Mouse (Mus musculus) cortical plate, adult 2 months (tissue): ENCODE results near the gene Vkorc1. TPM values are rescaled to one million over a fixed set of nuclear protein-coding genes. Genes with fewer than 3 reads are reported as not detected.
A peak's percentile ranks its signal among the peaks of the same experiment; 100 is the strongest.

Experiments used
- H3K27ac ChIP-seq: fragments of 200-500 bp; 2 replicates; pipeline ENCODE4 v1.5.1; 2012; ENCODE audit warnings: low read length, control low read depth, inconsistent platforms; ENCODE audit not compliant: insufficient read depth
- H3K4me1 ChIP-seq: fragments of 200-500 bp; 2 replicates; pipeline ENCODE4 v1.6.1; 2011; ENCODE audit warnings: low read length; ENCODE audit not compliant: control insufficient read depth, insufficient read depth
- H3K4me3 ChIP-seq: fragments of 200-500 bp; 2 replicates; pipeline ENCODE4 v1.5.1; 2011; ENCODE audit warnings: mild to moderate bottlenecking, low read length, control low read depth; ENCODE audit not compliant: insufficient read depth
- CTCF ChIP-seq: fragments of 200-500 bp; IDR thresholded peaks from 2 replicates; pipeline ENCODE4 v1.5.1; 2011; ENCODE audit warnings: mild to moderate bottlenecking, control low read depth, low read length; ENCODE audit not compliant: insufficient read depth; ENCODE audit errors: extremely low read depth
- POLR2A ChIP-seq: fragments of 200-500 bp; IDR thresholded peaks from 2 replicates; pipeline ENCODE4 v1.6.1; 2011; ENCODE audit warnings: mild to moderate bottlenecking, low read length, control low read depth; ENCODE audit not compliant: insufficient read depth; ENCODE audit errors: extremely low read depth
- polyA plus RNA-seq: library from polyadenylated mRNA; depleted of rRNA; stranded (reverse); fragments of >200 nt; gene quantifications from 2 replicates; pipeline ENCODE4 v1.2.3, GENCODE M21; 2012

Vkorc1 gene
- polyA plus RNA-seq, 1 experiment: 67.0 TPM

- Histone ChIP-seq H3K4me1 (no peaks in the 10 kb centered on the region), H3K27ac (no peak overlapping the region), H3K4me3 (no peak overlapping the region)
- TF ChIP-seq POLR2A (no peak), CTCF (peak; percentile 25; the same call in 1 of the 2 replicates)
Observed at GRCm38 (mm10) chr7:127918203-127918602, 22.8 kb upstream of the Vkorc1 start.

GRCm38 (mm10) chr7:127915293-127915692 is 19.9 kb upstream of the Vkorc1 start:
- TF ChIP-seq POLR2A (no peak), CTCF (no peak)
- no peak overlapping the region for H3K27ac ChIP-seq
- H3K4me1 ChIP-seq: no peaks in the 10 kb centered on the region
- no peak overlapping the region for H3K4me3 ChIP-seq

DNA sequence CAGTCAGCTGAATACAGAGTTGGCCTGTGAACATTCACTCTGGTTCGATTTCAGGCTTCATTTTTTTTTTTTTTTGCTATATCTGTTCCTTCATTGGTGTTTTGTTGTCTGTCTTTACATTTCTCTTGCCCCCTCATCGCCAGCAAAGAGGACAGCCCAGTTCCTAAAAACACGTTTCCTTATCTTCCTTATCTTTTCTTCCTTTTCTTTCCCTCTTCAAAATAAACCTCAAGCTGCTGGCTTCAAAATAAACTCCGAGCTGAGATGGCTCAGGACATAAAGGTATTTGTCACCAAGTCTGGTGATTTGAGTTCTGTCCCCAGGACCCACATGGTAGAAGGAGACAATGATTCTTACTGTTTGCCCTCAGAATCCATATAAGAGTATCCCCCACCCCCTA is 17.5 kb upstream of the Vkorc1 start:
- Histone ChIP-seq H3K4me1 (no peaks in the 10 kb centered on the region), H3K4me3 (peak overlapping the region; percentile 39), H3K27ac (no peak overlapping the region)
- TF ChIP-seq CTCF: no peak

GRCm38 (mm10) chr7:127912190-127912871 is 16.9 kb upstream of the Vkorc1 start, which contains the start of gene Kat8:
TSS of gene Kat8 (plus strand) at chr7:127912516.
- no peaks in the 10 kb centered on the region for H3K4me1 ChIP-seq
- TF ChIP-seq CTCF (no peak), POLR2A (peak; percentile 89)
- H3K27ac ChIP-seq: peak within 1 kb of the TSS; percentile 85
- peak within 1 kb of the TSS; percentile 39 for H3K4me3 ChIP-seq

DNA sequence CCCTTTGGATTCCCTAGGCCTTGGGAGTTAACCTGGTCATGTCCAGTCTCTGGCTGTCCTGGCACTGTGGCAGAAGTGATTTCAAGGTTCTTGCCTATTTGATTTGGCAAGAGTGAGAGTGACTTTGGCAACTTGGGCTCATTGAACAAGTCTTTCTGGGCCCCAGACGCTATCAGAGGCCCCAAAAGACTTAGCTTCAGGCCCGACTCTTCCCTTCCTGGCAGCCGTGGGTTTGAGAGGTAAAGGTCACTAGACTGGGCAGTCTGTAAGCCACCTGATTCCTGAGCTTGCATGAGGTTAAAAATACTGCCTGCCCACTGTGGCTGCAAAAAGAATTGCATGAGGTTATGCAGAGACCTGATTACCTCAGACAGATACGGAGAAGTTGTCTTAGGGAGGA is 13.2 kb upstream of the Vkorc1 start:
- H3K4me1 ChIP-seq: 0 out of 2 replicates have a peak, but pooled peaks cover 4% of the 10 kb centered on the region
- H3K4me3 ChIP-seq: no peak overlapping the region
- no peak for TF ChIP-seq CTCF
- no peak for TF ChIP-seq POLR2A
- H3K27ac ChIP-seq: no peak overlapping the region

GRCm38 (mm10) chr7:127907939-127908338 is 12.5 kb upstream of the Vkorc1 start:
- Histone ChIP-seq H3K27ac (no peak overlapping the region), H3K4me3 (no peak overlapping the region), H3K4me1 (0 out of 2 replicates have a peak, but pooled peaks cover 4% of the 10 kb centered on the region)
- TF ChIP-seq CTCF: no peak
- TF ChIP-seq POLR2A: no peak

DNA sequence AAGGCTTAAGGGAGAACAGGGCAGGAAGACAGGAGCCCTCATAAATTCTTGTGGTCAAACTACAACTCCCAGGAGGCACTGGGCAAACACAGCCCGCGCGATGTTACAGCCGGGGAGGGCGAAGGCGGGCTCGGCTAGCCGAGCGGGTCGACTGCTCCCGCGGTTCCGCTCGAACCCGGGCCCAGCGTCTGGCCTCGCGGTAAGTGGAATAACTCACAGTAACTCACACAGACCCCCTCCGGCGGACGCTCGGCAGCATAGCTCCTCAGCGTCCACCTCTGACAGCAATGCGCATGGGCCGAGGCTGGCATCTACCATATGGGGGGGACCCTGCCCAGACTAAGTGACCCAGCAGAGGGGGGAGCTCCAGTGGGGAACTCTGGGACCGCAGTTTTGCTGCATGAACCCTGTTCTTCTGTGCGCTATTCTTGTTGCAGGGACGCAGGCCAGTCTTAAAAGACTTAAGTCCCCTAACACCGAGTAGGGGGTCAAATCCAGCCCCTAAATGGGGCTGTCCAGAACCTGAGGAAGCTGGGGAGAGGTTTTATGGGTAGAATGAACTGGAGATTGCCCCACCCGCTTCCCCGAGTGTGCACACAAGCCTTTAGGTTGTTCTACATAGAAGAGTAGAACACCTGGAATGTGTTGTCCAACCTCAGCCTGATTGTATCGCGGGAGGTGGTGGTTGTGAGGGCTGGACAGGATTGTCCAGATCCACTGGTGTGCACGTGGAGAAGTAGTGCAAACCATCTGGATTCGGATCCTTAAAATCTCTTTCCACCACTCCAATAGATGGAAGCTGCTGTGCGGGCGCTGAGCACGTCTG is 8.8 kb upstream of the Vkorc1 start, which contains the start of gene Bckdk:
Gene Bckdk, plus strand, starts transcription at position 112 of the 826 bp plus-strand sequence.
- TF ChIP-seq CTCF (no peak), POLR2A (peak; percentile 64)
- peak within 1 kb of the TSS; percentile 61; the same call in 1 of the 2 replicates for H3K27ac ChIP-seq
- peak within 1 kb of the TSS; percentile 78 for H3K4me3 ChIP-seq
- H3K4me1 ChIP-seq: 0 out of 2 replicates have a peak, but pooled peaks cover 4% of the 10 kb centered on the region

- Histone ChIP-seq H3K27ac (no peak overlapping the region), H3K4me3 (no peak overlapping the region), H3K4me1 (0 out of 2 replicates have a peak, but pooled peaks cover 4% of the 10 kb centered on the region)
- no peak for TF ChIP-seq CTCF
- TF ChIP-seq POLR2A: no peak
Observed at GRCm38 (mm10) chr7:127901772-127902171, 6.4 kb upstream of the Vkorc1 start.

DNA sequence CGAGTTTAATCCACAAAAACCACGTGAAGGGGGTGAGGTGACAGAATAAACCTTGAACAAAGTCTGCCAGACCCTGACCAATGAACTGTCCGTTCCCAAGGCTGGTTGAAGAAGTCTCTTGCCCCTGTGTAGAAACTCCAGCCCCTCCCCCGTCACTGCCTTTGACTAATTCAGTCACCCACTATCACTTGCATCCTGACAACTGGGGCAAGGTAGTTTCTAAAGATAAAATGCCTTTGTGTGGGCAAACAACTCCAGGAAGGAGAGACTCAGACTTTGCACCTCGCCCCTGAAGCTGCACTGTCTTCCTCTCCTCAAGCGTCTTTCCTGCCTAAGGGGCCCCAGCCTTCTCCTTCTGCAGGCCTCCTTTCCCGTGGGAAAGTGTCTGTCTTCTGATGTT is 4.6 kb upstream of the Vkorc1 start:
- no peak for TF ChIP-seq CTCF
- TF ChIP-seq POLR2A: no peak
- Histone ChIP-seq H3K4me3 (no peak overlapping the region), H3K4me1 (0 out of 2 replicates have a peak, but pooled peaks cover 3% of the 10 kb centered on the region), H3K27ac (no peak overlapping the region)
